Comparison of ENCODE assay signal across 27 mouse cellular contexts in the genomic region with DNA sequence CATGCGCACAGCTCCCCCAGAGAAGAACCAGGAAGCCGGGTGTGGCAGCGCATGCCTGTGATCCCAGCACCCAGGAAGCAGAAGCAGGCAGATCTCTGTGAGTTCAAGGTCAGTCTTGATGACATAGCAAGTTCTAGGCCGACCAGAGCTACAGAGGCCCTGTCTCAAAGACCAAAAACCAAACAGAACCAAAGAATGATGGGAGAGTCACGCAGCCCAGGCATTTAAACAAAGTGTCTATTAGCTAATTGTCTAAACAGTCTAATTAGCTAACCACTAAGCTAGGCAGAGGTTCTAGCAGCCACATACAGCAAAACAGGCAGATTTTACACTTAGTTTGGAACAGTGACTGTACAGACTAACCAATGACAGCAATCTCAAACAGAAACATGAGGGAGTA.
"Had no signal": no experiment of that assay in that cellular context is flagged by ENCODE, and none has a peak within 500 bp of the region (broad histone marks: within the 10 kb centered on the region; RNA-seq: fewer than 3 reads in every experiment).

No protein-coding gene starts in this region.

- DNase-seq: cerebellum, adult 2 months; cerebellum, adult 8-10 months; cerebellum, adult 9-10 months; cerebellum, adult 9-11 months; cerebellum, postnatal 10 days; cerebellum, postnatal 14 days; cerebellum, postnatal 25 days; cerebellum, postnatal 36 days; forebrain, postnatal 0 days; gastrocnemius, adult 2 months; gastrocnemius, postnatal 10 days; gastrocnemius, postnatal 14 days; gastrocnemius, postnatal 25 days; gastrocnemius, postnatal 36 days; heart, adult 18-20 months; heart, adult 2 months had no signal

- H3K4me1 ChIP-seq: embryonic facial prominence, embryonic 10.5 days; embryonic facial prominence, embryonic 12.5 days; embryonic facial prominence, embryonic 13.5 days; embryonic facial prominence, embryonic 15.5 days; forebrain, embryonic 12.5 days; forebrain, embryonic 13.5 days; forebrain, embryonic 15.5 days had no signal

- H3K36me3 ChIP-seq: embryonic facial prominence, embryonic 10.5 days; embryonic facial prominence, embryonic 12.5 days; embryonic facial prominence, embryonic 13.5 days; embryonic facial prominence, embryonic 15.5 days; forebrain, embryonic 10.5 days; forebrain, embryonic 12.5 days; forebrain, embryonic 15.5 days had no signal

- H3K4me3 ChIP-seq: embryonic facial prominence, embryonic 10.5 days; embryonic facial prominence, embryonic 12.5 days; embryonic facial prominence, embryonic 13.5 days; embryonic facial prominence, embryonic 15.5 days; erythroblast, embryonic 14.5 days; forebrain, embryonic 10.5 days; forebrain, embryonic 12.5 days; forebrain, embryonic 13.5 days; forebrain, embryonic 15.5 days; gastrocnemius, adult 2 months; heart, adult 2 months had no signal

- ATAC-seq: forebrain, embryonic 13.5 days; forebrain, embryonic 14.5 days; forebrain, embryonic 15.5 days; forebrain, embryonic 16.5 days; forebrain, postnatal 0 days had no signal

- H3K9ac ChIP-seq: embryonic facial prominence, embryonic 12.5 days; embryonic facial prominence, embryonic 13.5 days; embryonic facial prominence, embryonic 15.5 days; forebrain, embryonic 12.5 days; forebrain, embryonic 13.5 days; forebrain, embryonic 15.5 days; forebrain, postnatal 0 days had no signal

- H3K4me2 ChIP-seq: embryonic facial prominence, embryonic 12.5 days; embryonic facial prominence, embryonic 13.5 days; embryonic facial prominence, embryonic 15.5 days; forebrain, embryonic 12.5 days; forebrain, embryonic 13.5 days; forebrain, embryonic 15.5 days had no signal

- H3K27ac ChIP-seq: embryonic facial prominence, embryonic 10.5 days; embryonic facial prominence, embryonic 12.5 days; embryonic facial prominence, embryonic 13.5 days; embryonic facial prominence, embryonic 15.5 days; forebrain, embryonic 10.5 days; forebrain, embryonic 12.5 days; forebrain, embryonic 13.5 days; forebrain, embryonic 15.5 days; gastrocnemius, adult 2 months; heart, adult 2 months had no signal

- H3K27me3 ChIP-seq: embryonic facial prominence, embryonic 12.5 days; embryonic facial prominence, embryonic 13.5 days; embryonic facial prominence, embryonic 15.5 days; forebrain, embryonic 12.5 days; forebrain, embryonic 13.5 days; forebrain, embryonic 15.5 days had no signal

- H3K9me3 ChIP-seq: embryonic facial prominence, embryonic 10.5 days; embryonic facial prominence, embryonic 12.5 days; embryonic facial prominence, embryonic 13.5 days; embryonic facial prominence, embryonic 15.5 days; forebrain, embryonic 10.5 days; forebrain, embryonic 12.5 days; forebrain, embryonic 13.5 days; forebrain, embryonic 15.5 days had no signal
